Mouse (Mus musculus): ENCODE measurements around the gene Pus3. TPM values are rescaled to one million over a fixed set of nuclear protein-coding genes. Genes with fewer than 3 reads are reported as not detected.

Pus3 gene
- polyA plus RNA-seq, 1 experiment from 2014 or later = 21.7 TPM

DNA sequence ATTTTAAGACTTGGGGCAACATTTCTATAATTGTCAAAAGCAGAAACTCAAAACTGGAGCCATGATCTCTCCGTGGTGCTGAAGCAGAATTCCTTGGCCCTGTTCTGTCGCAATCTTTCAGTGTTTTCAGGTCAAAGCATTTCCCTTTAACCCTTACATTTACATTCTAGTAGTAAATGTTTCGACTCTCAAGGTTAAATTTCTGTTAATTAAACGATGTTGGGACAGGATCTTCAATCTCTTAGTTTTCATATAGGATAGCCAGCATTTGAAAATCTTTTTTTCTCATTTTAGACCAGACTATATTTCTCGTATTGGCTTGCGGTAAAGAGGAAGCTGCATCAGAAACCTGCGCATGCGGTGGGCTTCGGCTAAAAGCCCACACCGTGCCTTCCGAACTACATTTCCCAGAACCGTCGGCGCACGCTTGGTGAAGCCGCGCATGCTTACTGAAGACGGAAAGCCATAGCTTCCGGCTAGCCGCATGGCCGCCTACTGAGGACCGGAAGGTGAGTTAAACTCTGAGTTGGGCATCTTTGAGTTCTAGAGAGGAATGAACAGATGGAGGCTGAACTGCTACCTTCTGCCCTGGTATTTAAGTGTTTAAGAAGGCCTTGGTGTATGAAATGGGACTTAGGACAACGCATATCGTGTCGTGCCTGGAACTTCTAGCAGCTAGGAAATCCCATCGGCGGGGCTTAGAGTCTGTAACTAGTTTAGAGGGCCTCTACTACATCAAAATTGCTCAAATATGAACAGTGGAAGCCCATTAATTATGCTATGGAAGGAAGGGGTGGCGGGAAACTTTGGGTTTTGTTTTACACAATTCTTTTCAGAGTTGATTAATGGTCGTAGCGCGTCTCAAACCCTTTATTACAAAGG, 855 bp downstream of the Pus3 start:
- peak overlapping the region; percentile 73 for H3K9ac ChIP-seq (ENCODE audit: low read length)

DNA sequence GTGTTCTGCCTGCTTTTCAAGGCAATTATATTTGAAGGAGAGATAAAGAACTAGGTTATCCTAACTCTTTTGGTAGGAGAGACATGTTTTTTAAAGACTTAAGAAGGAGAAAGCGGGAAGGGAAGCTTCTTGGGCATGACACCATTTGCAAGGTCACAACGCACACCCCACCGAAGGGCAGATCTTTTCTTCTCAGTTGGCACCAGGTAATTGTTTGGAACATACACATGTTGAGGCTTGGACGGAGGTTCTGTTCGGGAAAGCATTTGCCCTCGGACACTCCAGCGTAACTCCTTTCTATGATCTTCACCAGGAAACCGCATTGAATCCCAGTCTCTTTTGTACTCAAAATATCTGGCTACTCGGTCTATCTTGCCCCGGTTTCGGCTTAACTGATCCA, 2.7 kb downstream of the Pus3 start:
- Histone ChIP-seq H3K4me3 (ENCODE audit: low read depth, low read length) (no peak overlapping the region), H3K27ac (ENCODE audit: low read depth) (no peak overlapping the region), H3K36me3 (ENCODE audit: control insufficient read depth, insufficient read depth, low read length) (peaks cover 39% of the 10 kb centered on the region), H3K9me3 (ENCODE audit: control insufficient read depth, low read length) (no peaks in the 10 kb centered on the region), H3K27me3 (replicated peaks; ENCODE audit: control insufficient read depth, insufficient read depth, low read length) (0 out of 2 replicates have a peak, but pooled peaks cover 7% of the 10 kb centered on the region), H3K9ac (ENCODE audit: low read length) (no peak overlapping the region), H3K4me1 (replicated peaks; ENCODE audit: control insufficient read depth, insufficient read depth, low read length) (peaks cover 11% of the 10 kb centered on the region; the same call in 1 of the 2 replicates), H3K4me2 (ENCODE audit: low read length) (no peak overlapping the region)
- DNase-seq (ENCODE audit: low spot score) = peak; percentile 43
- ATAC-seq (replicated peaks; ENCODE audit: low FRiP score, low TSS enrichment, low read depth) = no peak
- WGBS = 93% methylated on average over 11 of the region's 11 CpGs

More for the DNA sequence above, 855 bp downstream of the Pus3 start:
- no peaks in the 10 kb centered on the region for H3K9me3 ChIP-seq (ENCODE audit: control insufficient read depth, low read length)
- 3% methylated on average over 31 of the region's 31 CpGs for WGBS
- peak overlapping the region; percentile 80 for H3K4me3 ChIP-seq (ENCODE audit: low read depth, low read length)
- ATAC-seq (replicated peaks; ENCODE audit: low FRiP score, low TSS enrichment, low read depth) (peak; percentile 83), DNase-seq (ENCODE audit: low spot score) (peak; percentile 89)
- peaks cover 21% of the 10 kb centered on the region for H3K36me3 ChIP-seq (ENCODE audit: control insufficient read depth, insufficient read depth, low read length)
- H3K27ac ChIP-seq (ENCODE audit: low read depth) = no peak overlapping the region
- H3K4me1 ChIP-seq (replicated peaks; ENCODE audit: control insufficient read depth, insufficient read depth, low read length) = peaks cover 11% of the 10 kb centered on the region; the same call in 1 of the 2 replicates
- 0 out of 2 replicates have a peak, but pooled peaks cover 7% of the 10 kb centered on the region for H3K27me3 ChIP-seq (replicated peaks; ENCODE audit: control insufficient read depth, insufficient read depth, low read length)
- H3K4me2 ChIP-seq (ENCODE audit: low read length) = peak overlapping the region; percentile 94

DNA sequence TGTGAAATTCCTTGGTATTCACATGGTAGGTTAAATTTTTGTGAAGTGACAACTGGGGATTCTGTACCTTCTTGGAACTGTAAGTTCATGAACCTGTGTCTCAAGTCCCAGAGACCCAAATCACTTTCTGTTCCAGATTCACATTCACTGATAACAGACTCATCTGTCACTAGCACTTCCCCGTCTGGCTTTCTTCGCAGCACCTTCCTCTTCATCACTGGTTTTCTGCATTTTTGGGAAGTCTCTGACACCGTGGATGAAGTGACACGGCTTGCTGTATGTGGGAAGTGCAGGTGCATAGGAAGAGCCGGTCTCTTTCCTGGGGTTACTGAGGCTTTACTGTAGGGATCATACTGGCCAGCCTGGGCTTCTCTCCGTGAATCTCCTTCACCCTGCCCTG, 3.2 kb downstream of the Pus3 start:
- DNase-seq (ENCODE audit: low spot score) = peak; percentile 21
- Histone ChIP-seq H3K4me1 (replicated peaks; ENCODE audit: control insufficient read depth, insufficient read depth, low read length) (peaks cover 11% of the 10 kb centered on the region; the same call in 1 of the 2 replicates), H3K36me3 (ENCODE audit: control insufficient read depth, insufficient read depth, low read length) (peaks cover 44% of the 10 kb centered on the region), H3K9me3 (ENCODE audit: control insufficient read depth, low read length) (no peaks in the 10 kb centered on the region), H3K4me3 (ENCODE audit: low read depth, low read length) (no peak overlapping the region), H3K27ac (ENCODE audit: low read depth) (no peak overlapping the region), H3K4me2 (ENCODE audit: low read length) (no peak overlapping the region), H3K9ac (ENCODE audit: low read length) (no peak overlapping the region), H3K27me3 (replicated peaks; ENCODE audit: control insufficient read depth, insufficient read depth, low read length) (0 out of 2 replicates have a peak, but pooled peaks cover 7% of the 10 kb centered on the region)
- 87% methylated on average over 6 of the region's 6 CpGs for WGBS
- ATAC-seq (replicated peaks; ENCODE audit: low FRiP score, low TSS enrichment, low read depth) = no peak

DNA sequence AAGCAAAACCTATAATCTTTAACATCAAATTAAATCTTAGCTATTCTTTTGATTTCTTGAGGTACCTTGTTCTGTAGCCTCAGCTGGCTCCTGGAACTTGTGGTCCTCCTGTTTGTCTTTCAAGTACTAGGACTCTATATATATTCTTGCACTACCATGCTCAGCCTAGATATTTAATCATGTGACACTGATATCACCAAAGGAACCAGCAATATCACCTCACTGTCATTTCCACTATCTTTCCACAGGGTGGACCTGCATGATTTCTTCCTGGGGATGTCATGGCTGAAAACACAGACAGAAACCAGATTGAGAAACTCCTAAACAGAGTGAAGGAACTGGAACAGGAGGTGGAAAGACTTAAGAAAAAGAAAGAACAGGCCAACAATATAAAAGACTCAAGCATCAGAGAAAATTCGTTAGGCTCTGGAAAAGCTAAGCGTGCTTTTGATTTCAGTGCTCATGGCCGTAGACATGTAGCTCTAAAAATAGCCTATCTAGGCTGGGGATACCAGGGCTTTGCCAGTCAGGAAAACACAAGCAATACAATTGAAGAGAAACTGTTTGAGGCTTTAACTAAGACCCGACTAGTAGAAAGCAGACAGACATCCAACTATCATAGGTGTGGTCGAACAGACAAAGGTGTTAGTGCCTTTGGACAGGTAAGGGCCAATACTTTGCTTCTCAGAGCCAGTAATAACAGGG, 6.3 kb downstream of the Pus3 start:
- Histone ChIP-seq H3K27ac (ENCODE audit: low read depth) (no peak overlapping the region), H3K27me3 (replicated peaks; ENCODE audit: control insufficient read depth, insufficient read depth, low read length) (no peaks in the 10 kb centered on the region), H3K4me1 (replicated peaks; ENCODE audit: control insufficient read depth, insufficient read depth, low read length) (peaks cover 14% of the 10 kb centered on the region), H3K9ac (ENCODE audit: low read length) (no peak overlapping the region), H3K4me2 (ENCODE audit: low read length) (no peak overlapping the region), H3K4me3 (ENCODE audit: low read depth, low read length) (no peak overlapping the region), H3K36me3 (ENCODE audit: control insufficient read depth, insufficient read depth, low read length) (peaks cover 61% of the 10 kb centered on the region), H3K9me3 (ENCODE audit: control insufficient read depth, low read length) (no peaks in the 10 kb centered on the region)
- no peak for ATAC-seq (replicated peaks; ENCODE audit: low FRiP score, low TSS enrichment, low read depth)
- peak; percentile 39 for DNase-seq (ENCODE audit: low spot score)
- WGBS = 93% methylated on average over 5 of the region's 5 CpGs

DNA sequence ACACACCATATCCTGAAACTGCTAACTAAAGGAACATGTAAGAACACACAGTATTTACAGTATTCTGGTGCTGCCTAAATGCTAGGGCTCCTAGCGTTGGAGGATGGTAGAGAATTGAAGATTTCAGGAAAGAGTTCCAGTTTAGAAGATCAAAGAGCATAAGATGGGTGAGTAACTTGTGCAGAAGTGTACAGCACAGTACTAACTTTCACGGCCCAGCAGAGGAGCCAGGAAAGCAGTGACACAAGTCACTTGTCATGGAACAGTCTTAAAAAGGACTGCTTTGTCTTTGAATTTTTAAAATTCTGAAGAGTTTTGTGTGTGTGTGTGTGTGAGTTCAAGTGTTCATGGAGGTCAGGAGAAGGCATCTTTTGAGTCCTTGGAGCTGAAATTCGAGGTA, 9.6 kb downstream of the Pus3 start:
- ATAC-seq (replicated peaks; ENCODE audit: low FRiP score, low TSS enrichment, low read depth) = no peak
- 91% methylated on average over 3 of the region's 3 CpGs for WGBS
- H3K27me3 ChIP-seq (replicated peaks; ENCODE audit: control insufficient read depth, insufficient read depth, low read length) = no peaks in the 10 kb centered on the region

DNA sequence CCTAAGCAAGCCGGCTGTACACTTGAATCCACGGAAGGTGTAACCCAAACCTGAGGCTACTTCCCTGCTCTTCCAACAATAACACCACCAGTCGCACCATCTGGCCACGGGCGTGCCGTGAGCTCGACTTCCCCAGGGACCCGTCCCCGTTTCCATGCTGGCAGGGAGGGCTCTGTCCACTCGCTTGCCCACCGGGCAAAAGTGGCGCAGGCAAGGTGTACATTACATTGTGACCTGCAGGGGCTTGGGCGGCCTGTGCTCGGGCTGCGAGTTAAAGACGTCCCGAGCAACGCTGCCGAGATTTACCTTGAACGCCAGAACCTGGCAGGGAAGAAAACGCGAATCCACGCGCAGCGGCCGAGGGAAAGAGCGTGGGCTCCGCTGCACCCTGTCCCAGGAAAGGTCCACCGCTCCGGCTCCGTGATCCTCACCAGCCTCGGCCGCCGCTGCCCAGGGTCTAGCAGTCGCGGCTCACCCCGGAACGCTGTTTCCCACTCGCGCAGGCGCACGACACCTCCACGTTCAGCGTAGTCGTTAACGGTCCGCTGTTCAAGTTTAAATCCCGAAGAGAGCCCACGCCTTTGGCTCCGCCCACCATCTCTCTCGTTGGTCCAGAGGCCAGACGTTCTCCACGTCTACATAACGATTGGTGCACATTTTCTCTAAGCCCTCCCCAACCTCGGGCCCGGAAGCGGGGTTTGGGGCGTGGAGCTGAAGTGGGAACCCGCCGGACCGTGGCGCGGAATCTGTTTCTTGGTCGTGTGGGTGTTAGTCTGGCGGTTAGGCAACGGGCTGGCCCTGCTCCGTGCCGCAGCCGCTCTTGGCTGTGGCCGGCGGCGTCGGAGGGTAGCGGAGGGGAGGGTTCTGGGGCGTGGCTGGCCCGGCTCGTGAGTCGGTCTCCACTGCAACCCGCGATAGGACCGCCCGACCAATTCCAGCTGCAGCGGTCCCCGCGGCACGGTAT, 11.5 kb downstream of the Pus3 start, which contains the start of the genes Pate2 and Hyls1:
Gene Pate2, plus strand, starts transcription at position 714 of the 964 bp plus-strand sequence.
Gene Hyls1, minus strand, starts transcription at position 828 of the 964 bp plus-strand sequence.
- peaks cover 7% of the 10 kb centered on the region for H3K4me1 ChIP-seq (replicated peaks; ENCODE audit: control insufficient read depth, insufficient read depth, low read length)
- WGBS = under 1% methylated on average over 85 of the region's 86 CpGs
- DNase-seq (ENCODE audit: low spot score) (peak; percentile 94), ATAC-seq (replicated peaks; ENCODE audit: low FRiP score, low TSS enrichment, low read depth) (peak; percentile 98)
- peaks cover 9% of the 10 kb centered on the region; the same call in 1 of the 2 replicates for H3K27me3 ChIP-seq (replicated peaks; ENCODE audit: control insufficient read depth, insufficient read depth, low read length)
- H3K4me3 ChIP-seq (ENCODE audit: low read depth, low read length) = peak within 1 kb of the TSS; percentile 67
- peaks cover 34% of the 10 kb centered on the region for H3K36me3 ChIP-seq (ENCODE audit: control insufficient read depth, insufficient read depth, low read length)
- peak within 1 kb of the TSS; percentile 78 for H3K27ac ChIP-seq (ENCODE audit: low read depth)
- H3K9ac ChIP-seq (ENCODE audit: low read length) = peak within 1 kb of the TSS; percentile 55
- peak within 1 kb of the TSS; percentile 63 for H3K4me2 ChIP-seq (ENCODE audit: low read length)
- no peaks in the 10 kb centered on the region for H3K9me3 ChIP-seq (ENCODE audit: control insufficient read depth, low read length)

More for the DNA sequence above, 9.6 kb downstream of the Pus3 start:
- Histone ChIP-seq H3K4me2 (ENCODE audit: low read length) (no peak overlapping the region), H3K27ac (ENCODE audit: low read depth) (no peak overlapping the region), H3K9ac (ENCODE audit: low read length) (no peak overlapping the region), H3K4me1 (replicated peaks; ENCODE audit: control insufficient read depth, insufficient read depth, low read length) (peaks cover 7% of the 10 kb centered on the region), H3K9me3 (ENCODE audit: control insufficient read depth, low read length) (no peaks in the 10 kb centered on the region), H3K4me3 (ENCODE audit: low read depth, low read length) (no peak overlapping the region), H3K36me3 (ENCODE audit: control insufficient read depth, insufficient read depth, low read length) (peaks cover 43% of the 10 kb centered on the region)
- DNase-seq (ENCODE audit: low spot score) = peak; percentile 33

DNA sequence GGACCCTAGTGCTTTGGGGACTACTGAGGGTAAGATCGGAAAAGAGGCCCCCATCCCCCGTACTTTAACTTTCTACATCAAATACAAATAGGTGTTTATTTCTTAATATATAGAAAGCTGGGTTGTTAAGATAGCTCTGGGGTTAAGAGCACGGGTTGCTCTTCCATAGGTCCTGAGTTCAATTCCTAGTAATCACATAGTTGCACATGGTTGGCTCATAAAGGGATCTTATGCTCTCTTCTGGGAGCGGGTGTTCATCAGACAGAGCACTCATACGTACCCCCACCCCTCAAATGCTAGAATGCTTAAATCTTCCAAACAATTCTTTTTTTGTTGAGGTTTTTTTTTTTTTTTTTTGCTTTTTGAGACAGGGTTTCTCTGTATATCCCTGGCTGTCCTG, 12.3 kb downstream of the Pus3 start:
- WGBS = 8% methylated on average over 5 of the region's 5 CpGs
- H3K9ac ChIP-seq (ENCODE audit: low read length) = peak overlapping the region; percentile 54

More for the DNA sequence above, 12.3 kb downstream of the Pus3 start:
- peaks cover 26% of the 10 kb centered on the region for H3K36me3 ChIP-seq (ENCODE audit: control insufficient read depth, insufficient read depth, low read length)
- peak overlapping the region; percentile 63 for H3K4me2 ChIP-seq (ENCODE audit: low read length)
- DNase-seq (ENCODE audit: low spot score) (no peak), ATAC-seq (replicated peaks; ENCODE audit: low FRiP score, low TSS enrichment, low read depth) (no peak)
- H3K27me3 ChIP-seq (replicated peaks; ENCODE audit: control insufficient read depth, insufficient read depth, low read length) = peaks cover 13% of the 10 kb centered on the region; the same call in 1 of the 2 replicates
- no peaks in the 10 kb centered on the region for H3K9me3 ChIP-seq (ENCODE audit: control insufficient read depth, low read length)
- H3K4me3 ChIP-seq (ENCODE audit: low read depth, low read length) = peak overlapping the region; percentile 67
- H3K27ac ChIP-seq (ENCODE audit: low read depth) = no peak overlapping the region
- peaks cover 7% of the 10 kb centered on the region for H3K4me1 ChIP-seq (replicated peaks; ENCODE audit: control insufficient read depth, insufficient read depth, low read length)

All from intestine, embryonic 14.5 days (tissue).